Mouse (Mus musculus): Measurements from ENCODE around the gene Lrmda.
"Not testable (repeated sequence)": the region's sequence is repeated elsewhere in the genome, so short reads cannot be mapped to it uniquely, and the experiment has no call there.

Lrmda gene

DNA sequence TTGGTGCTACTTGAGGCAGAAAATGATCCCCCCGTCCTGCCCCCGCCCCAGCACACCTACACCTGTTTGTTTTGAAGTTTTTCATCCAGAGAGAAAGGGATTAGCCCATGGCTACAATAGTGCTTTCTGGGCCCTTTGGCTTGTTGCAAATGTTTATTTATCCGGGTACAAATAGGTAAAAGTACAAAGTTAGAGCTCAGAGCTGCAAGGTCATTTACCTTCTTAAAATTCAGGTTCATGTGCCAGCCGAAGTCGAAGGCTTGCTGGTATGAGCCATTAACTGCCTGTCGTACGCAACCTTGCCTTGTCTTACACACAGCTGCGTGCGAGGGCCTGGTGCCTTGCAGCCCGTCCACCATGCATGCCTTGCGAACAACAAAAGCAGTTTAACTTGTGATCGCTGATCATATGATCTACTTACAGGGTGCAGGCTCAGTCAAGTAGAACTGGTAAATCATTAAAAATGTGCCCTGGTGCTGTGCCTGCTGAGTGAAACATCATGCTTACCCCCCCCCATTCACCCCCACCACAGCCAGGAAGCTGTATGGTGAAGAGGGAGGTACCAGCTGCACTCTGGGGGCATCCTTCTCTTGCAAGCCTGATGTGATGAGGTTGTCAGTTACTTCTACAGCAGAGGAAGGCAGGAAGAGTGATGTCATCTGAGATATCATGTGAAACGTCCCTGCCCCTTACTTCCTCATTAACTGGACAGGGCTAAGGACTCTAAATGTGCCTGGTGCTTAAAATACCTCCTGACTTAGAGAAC lies 781.5 kb downstream of the Lrmda start:
- no peak for DNase-seq (ENCODE audit: low read depth)

GRCm38 (mm10) chr14:22801714-22802113 lies 782.2 kb downstream of the Lrmda start:
- DNase-seq (ENCODE audit: low read depth): not testable (repeated sequence)

DNA sequence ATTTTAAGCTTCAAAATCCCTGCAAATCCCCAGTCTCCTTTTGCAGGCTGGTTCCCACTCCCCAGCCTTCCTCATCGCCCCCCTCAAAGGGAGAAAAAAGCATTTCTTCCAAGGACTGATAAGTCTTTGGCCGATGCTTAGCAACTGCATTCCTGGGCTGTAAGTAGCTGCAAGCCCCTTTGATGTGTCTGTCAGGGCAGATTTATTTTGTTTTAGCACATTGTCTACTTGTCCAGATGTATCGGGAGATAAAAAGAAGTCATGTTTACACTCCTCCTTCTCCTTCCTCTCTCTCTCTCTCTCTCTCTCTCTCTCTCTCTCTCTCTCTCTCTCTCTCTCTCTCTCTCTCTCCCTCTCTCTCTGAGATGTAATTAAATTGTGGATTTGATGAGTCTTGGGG lies 787.8 kb downstream of the Lrmda start:
- no peak for DNase-seq (ENCODE audit: low read depth)

DNA sequence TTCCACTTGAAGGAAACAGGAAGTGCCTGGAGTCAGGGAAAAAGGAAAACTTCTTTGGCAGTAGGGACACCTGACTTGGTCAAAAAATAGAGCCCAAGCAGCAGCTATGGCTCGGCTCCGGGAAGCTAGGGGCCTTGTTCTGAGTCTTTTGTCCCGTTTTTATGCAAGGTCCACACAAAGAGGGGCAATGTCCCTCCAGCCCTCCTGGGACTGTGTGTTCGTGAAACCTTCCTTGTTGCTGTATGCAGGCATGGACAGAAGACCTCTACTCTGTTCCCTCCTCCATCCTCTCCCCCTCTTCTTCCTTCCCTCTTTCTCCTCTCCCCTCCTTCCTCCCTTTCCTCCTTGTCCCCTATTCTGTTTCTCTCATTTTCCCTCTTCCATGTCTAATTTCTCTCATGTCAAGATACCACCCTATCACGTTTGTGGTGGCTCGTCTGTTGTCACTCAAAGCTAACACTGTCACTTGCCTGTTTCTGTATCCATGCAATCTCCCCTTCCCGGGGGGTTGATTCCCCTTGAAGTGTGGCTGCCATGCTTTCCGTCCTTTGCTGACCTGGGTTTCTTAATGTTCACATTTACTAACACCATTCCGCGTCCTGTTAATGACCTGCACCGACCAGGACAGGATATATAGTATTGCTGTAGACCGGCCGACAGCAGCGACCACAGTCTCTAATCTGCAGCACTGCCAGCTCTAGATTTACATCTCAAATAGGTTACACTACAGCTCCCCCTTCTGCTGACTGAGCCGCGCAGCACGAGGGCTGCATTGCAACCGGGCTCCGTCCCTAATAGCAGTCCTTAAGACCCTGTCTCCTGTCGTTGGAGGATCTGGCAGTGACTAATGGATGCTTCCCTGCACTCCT lies 788.4 kb downstream of the Lrmda start:
- peak; percentile 78 for DNase-seq (ENCODE audit: low read depth)

DNA sequence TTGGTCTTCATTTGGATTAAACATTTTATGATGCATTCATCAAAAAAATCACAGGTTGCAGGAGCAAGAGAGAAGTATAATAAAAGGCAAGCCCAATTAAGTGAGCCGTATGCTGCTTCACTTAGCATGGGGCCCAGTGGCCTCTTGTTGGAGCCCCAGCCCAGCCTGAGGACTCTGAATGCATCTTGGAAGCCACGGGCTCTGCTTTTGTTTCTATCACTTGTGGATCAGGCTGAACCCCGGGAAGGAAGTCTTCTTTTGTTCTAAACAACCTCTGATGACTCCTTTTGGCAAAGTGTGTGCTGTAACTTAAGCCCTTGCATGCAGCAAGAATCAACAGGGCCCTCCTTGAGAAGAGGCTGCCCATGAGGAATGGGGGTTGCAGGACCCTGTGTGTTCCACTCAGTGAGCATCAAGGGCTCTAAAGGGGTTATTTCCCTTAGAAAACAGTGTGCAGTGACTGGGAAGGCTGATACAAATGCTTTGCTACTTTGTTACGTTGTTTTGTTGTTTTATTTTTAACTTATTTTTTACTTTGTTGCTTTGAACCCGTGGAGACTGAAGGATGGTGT lies 789.2 kb downstream of the Lrmda start:
- peak; percentile 31 for DNase-seq (ENCODE audit: low read depth)

- no peak for DNase-seq (ENCODE audit: low read depth)
These were observed 789.7 kb downstream of the Lrmda start for GRCm38 (mm10) chr14:22809229-22809628.

DNA sequence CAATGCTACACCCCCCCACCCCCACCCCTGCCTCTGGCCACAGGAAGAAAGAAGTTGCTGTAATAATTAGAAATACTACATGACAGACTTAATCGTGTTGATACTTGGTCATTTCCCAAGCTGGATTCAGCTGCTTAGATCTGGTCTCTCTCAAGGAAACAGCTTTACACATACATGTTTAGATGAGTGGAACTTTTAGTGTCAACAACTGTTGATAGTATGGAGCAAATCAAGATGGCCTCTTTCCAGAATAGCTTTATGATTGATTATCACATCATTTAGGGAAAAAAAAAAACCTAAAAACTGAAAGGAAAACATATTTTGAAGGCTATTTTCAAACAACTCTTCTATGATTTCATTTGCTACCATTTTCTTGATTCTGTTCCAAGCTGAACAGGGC lies 791.0 kb downstream of the Lrmda start:
- no peak for DNase-seq (ENCODE audit: low read depth)

- peak; percentile 69 for DNase-seq (ENCODE audit: low read depth)
These were observed 793.3 kb downstream of the Lrmda start for GRCm38 (mm10) chr14:22812824-22813223.

- DNase-seq (ENCODE audit: low read depth): peak; percentile 69
These were observed 793.9 kb downstream of the Lrmda start for GRCm38 (mm10) chr14:22813389-22813788.

- DNase-seq (ENCODE audit: low read depth): peak; percentile 89
These were observed 795.4 kb downstream of the Lrmda start for GRCm38 (mm10) chr14:22814811-22815345.

GRCm38 (mm10) chr14:22817346-22818201 lies 798.1 kb downstream of the Lrmda start:
- DNase-seq (ENCODE audit: low read depth): peak; percentile 78

- DNase-seq (ENCODE audit: low read depth): no peak
These were observed 798.7 kb downstream of the Lrmda start for GRCm38 (mm10) chr14:22818202-22818530.

- DNase-seq (ENCODE audit: low read depth): peak; percentile 81
These were observed 803.4 kb downstream of the Lrmda start for GRCm38 (mm10) chr14:22822942-22823341.

GRCm38 (mm10) chr14:22826825-22827224 lies 807.3 kb downstream of the Lrmda start:
- no peak for DNase-seq (ENCODE audit: low read depth)

DNA sequence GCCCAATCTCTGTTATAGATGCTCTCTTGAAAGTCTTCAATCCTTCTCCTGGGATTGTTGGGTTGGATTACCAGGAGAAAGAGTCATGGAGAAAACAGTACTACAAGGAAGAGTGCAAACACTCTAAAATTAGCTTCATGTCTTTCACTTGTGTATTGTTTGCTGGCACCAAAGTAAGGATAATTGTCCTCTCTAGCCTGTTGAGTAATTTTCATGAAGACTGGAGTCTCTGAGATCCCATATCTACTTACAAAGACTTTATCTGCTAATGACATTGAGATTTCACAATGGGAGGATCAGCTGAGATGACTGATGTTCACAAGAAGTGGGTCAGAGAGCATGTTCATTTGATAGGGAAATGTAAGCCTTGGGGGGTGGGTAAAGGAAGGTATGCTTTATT lies 817.5 kb downstream of the Lrmda start:
- DNase-seq (ENCODE audit: low read depth): no peak

DNA sequence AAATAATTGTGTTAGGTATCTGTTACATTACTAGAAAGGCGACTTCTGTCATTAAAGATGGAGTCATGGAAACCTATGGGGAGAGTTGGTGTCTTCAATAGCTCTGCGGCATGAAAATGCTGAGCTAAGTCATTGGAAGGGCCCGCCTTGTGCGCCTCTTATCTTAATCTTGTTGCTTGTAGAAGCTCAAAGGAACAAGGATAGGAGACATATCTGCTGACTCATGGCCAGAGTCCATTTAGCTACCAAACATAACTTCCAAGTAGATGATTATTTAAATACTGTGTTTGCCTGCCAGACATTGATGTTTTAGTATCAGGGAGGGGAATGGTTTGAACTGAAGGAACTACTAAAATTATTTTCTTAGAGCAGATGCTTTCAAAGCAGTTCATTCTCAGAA lies 821.6 kb downstream of the Lrmda start:
- no peak for DNase-seq (ENCODE audit: low read depth)

DNA sequence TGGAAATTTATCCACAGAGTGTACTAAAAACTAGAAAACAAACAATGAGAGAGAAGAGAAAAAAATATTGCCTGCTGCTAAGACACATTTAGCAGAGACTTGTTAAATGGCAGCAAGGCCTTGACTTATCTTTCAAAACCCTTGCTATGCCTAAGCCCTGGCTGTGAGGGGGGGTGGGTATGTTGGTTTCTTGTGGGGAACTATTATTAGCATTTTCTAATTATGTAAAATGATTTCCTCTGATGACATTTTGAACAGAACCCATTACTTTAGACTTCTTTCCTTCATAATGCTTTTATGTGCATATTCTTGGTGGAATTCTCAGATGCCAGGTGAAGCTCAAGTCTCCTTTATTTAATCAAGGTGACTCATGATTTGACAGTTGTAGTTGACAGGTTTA lies 824.5 kb downstream of the Lrmda start:
- no peak for DNase-seq (ENCODE audit: low read depth)

DNA sequence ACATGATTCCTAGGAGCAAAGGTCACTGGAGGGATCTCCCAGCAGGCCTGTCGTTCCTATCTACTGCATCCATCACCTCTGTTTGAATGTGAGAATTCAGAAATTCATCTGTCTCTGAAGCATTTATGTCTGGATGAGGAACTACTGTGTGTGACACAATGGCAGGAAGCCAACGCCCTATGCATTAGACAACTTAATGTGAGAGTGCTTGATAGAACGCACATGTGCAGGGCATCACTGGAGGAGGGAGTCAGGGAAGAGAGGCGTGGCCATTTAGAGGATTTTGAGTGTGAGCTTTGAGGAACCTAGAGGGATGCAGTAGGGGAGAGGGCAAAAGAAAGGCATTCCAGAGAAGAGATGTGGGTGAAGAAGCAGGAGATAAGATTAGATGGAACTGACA lies 825.9 kb downstream of the Lrmda start:
- DNase-seq (ENCODE audit: low read depth): no peak

DNA sequence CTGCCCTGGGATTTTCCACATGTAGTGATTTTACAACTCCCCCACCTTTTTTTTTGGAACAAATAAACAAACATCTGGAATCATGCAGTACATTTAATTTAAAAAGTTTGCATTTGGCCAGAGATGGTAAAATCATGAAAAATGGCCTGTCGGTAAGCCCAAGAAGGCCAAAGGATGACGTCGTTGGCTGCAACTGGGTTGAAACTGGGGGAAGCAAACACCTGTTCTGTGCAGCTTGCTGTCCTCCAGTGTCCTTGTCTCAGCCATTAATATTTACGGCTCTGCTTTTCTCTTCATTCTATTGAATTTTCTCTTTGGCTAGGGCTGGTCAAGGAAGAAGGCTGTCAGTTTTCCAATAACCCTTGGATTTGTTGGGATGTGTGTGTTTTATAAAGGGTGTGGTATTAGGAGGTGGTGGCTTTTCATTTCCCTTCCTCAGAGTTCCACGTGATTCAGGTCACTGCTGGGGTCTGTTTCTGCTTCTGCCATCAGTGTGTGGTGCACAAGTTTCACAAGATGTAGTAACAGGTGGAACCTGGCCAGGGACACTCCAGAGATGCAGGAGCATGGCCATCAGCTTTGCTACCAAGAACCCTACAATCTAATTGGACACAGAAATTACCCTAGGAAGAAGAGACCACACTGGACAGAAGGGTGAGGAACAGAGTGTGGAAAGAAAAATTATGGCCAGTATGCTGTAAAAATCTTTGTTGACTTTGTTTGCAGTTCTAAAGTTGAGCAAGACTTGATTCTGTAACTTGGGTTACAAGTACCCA lies 827.7 kb downstream of the Lrmda start:
- peak; percentile 92 for DNase-seq (ENCODE audit: low read depth)

DNA sequence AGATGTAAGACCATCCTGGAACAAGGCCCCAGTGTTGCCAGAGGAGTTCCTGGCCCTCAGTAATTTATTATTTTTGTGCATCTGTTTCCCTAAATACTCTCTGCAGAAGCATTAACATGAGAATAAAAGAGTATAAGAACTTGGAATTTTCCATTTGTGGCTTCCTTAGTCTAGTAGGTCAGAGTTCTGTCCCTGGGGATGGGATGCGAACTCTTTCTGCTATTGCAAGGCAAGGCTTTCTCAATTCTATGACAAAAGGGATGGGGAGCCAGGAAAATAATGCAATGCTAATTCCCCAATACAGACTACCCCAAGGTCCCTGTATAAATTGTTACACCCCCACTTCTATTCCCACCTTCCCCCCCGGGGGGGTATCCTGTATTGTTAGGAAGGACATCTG lies 829.6 kb downstream of the Lrmda start:
- peak; percentile 50 for DNase-seq (ENCODE audit: low read depth)

GRCm38 (mm10) chr14:22860631-22861030 lies 841.1 kb downstream of the Lrmda start:
- DNase-seq (ENCODE audit: low read depth): no peak
